Mouse (Mus musculus) heart, embryonic 16.5 days (tissue): Measurements from ENCODE around the gene Poldip2. TPM values are rescaled to one million over a fixed set of nuclear protein-coding genes. Genes with fewer than 3 reads are reported as not detected.

Experiments used
- ATAC-seq: fragments of 200-750 bp; cut with Nextera tagmentation; replicated peaks from 2 replicates; pipeline ENCODE4 v1.8.0; 2017; ENCODE audit warnings: moderate number of reproducible peaks; ENCODE audit not compliant: insufficient read depth, low FRiP score; ENCODE audit errors: extremely low read depth
- H3K27ac ChIP-seq: fragments of 300-500 bp; sonication (generic); 2 replicates; pipeline ENCODE4 v1.5.1; 2014; ENCODE audit warnings: mild to moderate bottlenecking, low read length, control low read depth, moderate library complexity
- H3K27me3 ChIP-seq: fragments of 300-500 bp; sonication (generic); 2 replicates; pipeline ENCODE4 v1.6.1; 2014; ENCODE audit warnings: low read length, mixed read lengths; ENCODE audit not compliant: control insufficient read depth, insufficient read depth
- H3K36me3 ChIP-seq: fragments of 300-500 bp; sonication (generic); 2 replicates; pipeline ENCODE4 v1.6.1; 2014; ENCODE audit not compliant: control insufficient read depth, insufficient read depth
- H3K4me1 ChIP-seq: fragments of 300-500 bp; sonication (generic); 2 replicates; pipeline ENCODE4 v1.6.1; 2014; ENCODE audit warnings: low read length, mixed read lengths; ENCODE audit not compliant: control insufficient read depth, insufficient read depth
- H3K4me2 ChIP-seq: fragments of 300-500 bp; sonication (generic); 2 replicates; pipeline ENCODE4 v1.6.1; 2014; ENCODE audit warnings: low read depth, mild to moderate bottlenecking, control low read depth, low read length
- H3K4me3 ChIP-seq: fragments of 300-500 bp; sonication (generic); 2 replicates; pipeline ENCODE4 v1.5.1; 2014; ENCODE audit warnings: mild to moderate bottlenecking, control low read depth, low read length
- H3K9ac ChIP-seq: fragments of 300-500 bp; sonication (generic); 2 replicates; pipeline ENCODE4 v1.6.1; 2014; ENCODE audit warnings: low read length, control low read depth
- H3K9me3 ChIP-seq: fragments of 300-500 bp; sonication (generic); replicated peaks from 2 replicates; pipeline ENCODE4 v1.6.1; 2016; ENCODE audit warnings: low read length; ENCODE audit not compliant: control insufficient read depth
- WGBS: fragments of 180-500 bp; shearing (Covaris S2); extraction: QIAGEN DNeasy Blood & Tissue Kit; methylation state at CpG from one replicate; pipeline ENCODE4 v1.1.7; 2014; 5-methylcytosine and 5-hydroxymethylcytosine counted together
- polyA plus RNA-seq: library from polyadenylated mRNA; unstranded; fragments of >200 nt; fragmentation: Nextera tagmentation; extraction: Ambion mirVana; gene quantifications from 2 replicates; pipeline ENCODE4 v1.2.1, GENCODE M21; 2015

Gene Poldip2
- polyA plus RNA-seq, 1 experiment from 2014 or later: 186 TPM

GRCm38 (mm10) chr11:78499004-78499403, 13.0 kb upstream of the Poldip2 start, which contains the start of gene Vtn:
TSS of gene Vtn (plus strand) at chr11:78499091.
- ATAC-seq: no peak
- Histone ChIP-seq H3K9ac (no peak within 1 kb of the TSS), H3K9me3 (no peaks in the 10 kb centered on the region), H3K4me2 (peak within 1 kb of the TSS; percentile 89), H3K4me1 (peaks cover 10% of the 10 kb centered on the region), H3K27ac (no peak within 1 kb of the TSS), H3K4me3 (peak within 1 kb of the TSS; percentile 56), H3K27me3 (peaks cover 65% of the 10 kb centered on the region), H3K36me3 (no peaks in the 10 kb centered on the region)
- WGBS: 51% methylated on average over 7 of the region's 7 CpGs

- 42% methylated on average over 16 of the region's 16 CpGs for WGBS
- H3K36me3 ChIP-seq: no peaks in the 10 kb centered on the region
- H3K27me3 ChIP-seq: peaks cover 60% of the 10 kb centered on the region
- ATAC-seq: no peak
- H3K9me3 ChIP-seq: no peaks in the 10 kb centered on the region
- no peak overlapping the region for H3K27ac ChIP-seq
- no peak overlapping the region for H3K4me2 ChIP-seq
- no peak overlapping the region for H3K9ac ChIP-seq
- H3K4me1 ChIP-seq: peaks cover 10% of the 10 kb centered on the region
- no peak overlapping the region for H3K4me3 ChIP-seq
Measured at GRCm38 (mm10) chr11:78499543-78499942, 12.4 kb upstream of the Poldip2 start.

GRCm38 (mm10) chr11:78500623-78501202, 11.3 kb upstream of the Poldip2 start:
- ATAC-seq: no peak
- 68% methylated on average over 9 of the region's 9 CpGs for WGBS
- Histone ChIP-seq H3K4me2 (no peak overlapping the region), H3K9ac (no peak overlapping the region), H3K36me3 (no peaks in the 10 kb centered on the region), H3K4me3 (no peak overlapping the region), H3K9me3 (no peaks in the 10 kb centered on the region), H3K27ac (no peak overlapping the region), H3K27me3 (peaks cover 51% of the 10 kb centered on the region), H3K4me1 (peaks cover 10% of the 10 kb centered on the region)

GRCm38 (mm10) chr11:78501529-78501928, 10.5 kb upstream of the Poldip2 start:
- Histone ChIP-seq H3K27ac (no peak overlapping the region), H3K27me3 (peaks cover 44% of the 10 kb centered on the region), H3K36me3 (0 out of 2 replicates have a peak, but pooled peaks cover 4% of the 10 kb centered on the region), H3K9me3 (no peaks in the 10 kb centered on the region), H3K4me1 (peaks cover 10% of the 10 kb centered on the region), H3K9ac (no peak overlapping the region), H3K4me3 (no peak overlapping the region), H3K4me2 (no peak overlapping the region)
- ATAC-seq: no peak
- WGBS: 73% methylated on average over 20 of the region's 20 CpGs

- H3K4me1 ChIP-seq: no peaks in the 10 kb centered on the region
- H3K4me3 ChIP-seq: no peak within 1 kb of the TSS
- no peak for ATAC-seq
- H3K36me3 ChIP-seq: peaks cover 11% of the 10 kb centered on the region; the same call in 1 of the 2 replicates
- H3K4me2 ChIP-seq: no peak within 1 kb of the TSS
- 73% methylated on average over 7 of the region's 7 CpGs for WGBS
- no peaks in the 10 kb centered on the region for H3K9me3 ChIP-seq
- peaks cover 30% of the 10 kb centered on the region for H3K27me3 ChIP-seq
- no peak within 1 kb of the TSS for H3K9ac ChIP-seq
- no peak within 1 kb of the TSS for H3K27ac ChIP-seq
Measured at GRCm38 (mm10) chr11:78502909-78503650, 8.9 kb upstream of the Poldip2 start, which contains the start of gene Sebox. TSS of gene Sebox (plus strand) at chr11:78503447.

- H3K27ac ChIP-seq: no peak overlapping the region
- no peak overlapping the region for H3K4me3 ChIP-seq
- H3K27me3 ChIP-seq: peaks cover 10% of the 10 kb centered on the region
- ATAC-seq: no peak
- H3K4me2 ChIP-seq: no peak overlapping the region
- H3K4me1 ChIP-seq: no peaks in the 10 kb centered on the region
- WGBS: 73% methylated on average over 3 of the region's 3 CpGs
- no peaks in the 10 kb centered on the region for H3K9me3 ChIP-seq
- no peak overlapping the region for H3K9ac ChIP-seq
- peaks cover 15% of the 10 kb centered on the region for H3K36me3 ChIP-seq
Measured at GRCm38 (mm10) chr11:78505430-78505829, 6.6 kb upstream of the Poldip2 start.

GRCm38 (mm10) chr11:78509148-78509547, 2.8 kb upstream of the Poldip2 start:
- peaks cover 12% of the 10 kb centered on the region for H3K4me1 ChIP-seq
- no peak overlapping the region for H3K4me2 ChIP-seq
- no peaks in the 10 kb centered on the region for H3K27me3 ChIP-seq
- no peak for ATAC-seq
- no peak overlapping the region for H3K4me3 ChIP-seq
- WGBS: 79% methylated on average over 5 of the region's 5 CpGs
- no peak overlapping the region for H3K27ac ChIP-seq
- peaks cover 15% of the 10 kb centered on the region for H3K36me3 ChIP-seq
- no peak overlapping the region for H3K9ac ChIP-seq
- no peaks in the 10 kb centered on the region for H3K9me3 ChIP-seq

GRCm38 (mm10) chr11:78513106-78513790, 1.3 kb downstream of the Poldip2 start:
- Histone ChIP-seq H3K4me1 (peaks cover 12% of the 10 kb centered on the region), H3K9ac (peak overlapping the region; percentile 98), H3K36me3 (peaks cover 30% of the 10 kb centered on the region), H3K27me3 (no peaks in the 10 kb centered on the region), H3K4me2 (peak overlapping the region; percentile 89), H3K27ac (no peak overlapping the region), H3K9me3 (no peaks in the 10 kb centered on the region), H3K4me3 (peak overlapping the region; percentile 81)
- WGBS: 68% methylated on average over 3 of the region's 3 CpGs
- no peak for ATAC-seq
